Mouse (Mus musculus) kidney, postnatal 25 days (tissue): Measurements from ENCODE around the gene Zfp426.

Source experiments
- DNase-seq, 2 experiments: peaks; one replicate each; pipeline ENCODE4 v3.0.0; 2021; ENCODE audit warnings: mixed read lengths in 2 of 2

Zfp426 gene

GRCm38 (mm10) chr9:20492527-20493233 is at the start of gene Zfp426:
Gene Zfp426, minus strand, starts transcription at chr9:20492746.
- peak; percentile 86 to 91 for DNase-seq

DNA sequence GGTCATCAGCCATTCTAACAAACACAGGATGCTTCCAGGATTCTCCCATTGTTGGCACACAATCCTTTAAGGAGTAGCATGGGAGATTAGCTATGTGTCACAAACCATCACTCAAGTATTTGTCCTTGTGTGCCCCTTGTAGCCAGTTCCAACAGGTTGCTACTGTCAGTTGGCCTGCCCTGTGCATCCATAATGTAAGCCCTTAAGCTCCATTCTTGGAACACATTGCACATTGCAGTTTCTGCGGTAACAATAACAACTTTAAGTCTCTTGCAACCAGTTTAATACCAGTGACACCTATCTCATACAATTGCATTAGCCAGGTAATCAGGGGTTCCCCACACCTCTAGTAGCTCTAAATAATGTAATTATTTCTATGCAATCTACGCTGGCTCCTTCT is 44.1 kb upstream of the Zfp426 start:
- no peak for DNase-seq

GRCm38 (mm10) chr9:20534326-20534926 is 41.9 kb upstream of the Zfp426 start:
- no peak for DNase-seq

- DNase-seq: peak; percentile 94 to 96
Observed at GRCm38 (mm10) chr9:20521306-20521957, 28.9 kb upstream of the Zfp426 start, which contains the start of gene Zfp266. Gene Zfp266, minus strand, starts transcription at chr9:20521417.

DNA sequence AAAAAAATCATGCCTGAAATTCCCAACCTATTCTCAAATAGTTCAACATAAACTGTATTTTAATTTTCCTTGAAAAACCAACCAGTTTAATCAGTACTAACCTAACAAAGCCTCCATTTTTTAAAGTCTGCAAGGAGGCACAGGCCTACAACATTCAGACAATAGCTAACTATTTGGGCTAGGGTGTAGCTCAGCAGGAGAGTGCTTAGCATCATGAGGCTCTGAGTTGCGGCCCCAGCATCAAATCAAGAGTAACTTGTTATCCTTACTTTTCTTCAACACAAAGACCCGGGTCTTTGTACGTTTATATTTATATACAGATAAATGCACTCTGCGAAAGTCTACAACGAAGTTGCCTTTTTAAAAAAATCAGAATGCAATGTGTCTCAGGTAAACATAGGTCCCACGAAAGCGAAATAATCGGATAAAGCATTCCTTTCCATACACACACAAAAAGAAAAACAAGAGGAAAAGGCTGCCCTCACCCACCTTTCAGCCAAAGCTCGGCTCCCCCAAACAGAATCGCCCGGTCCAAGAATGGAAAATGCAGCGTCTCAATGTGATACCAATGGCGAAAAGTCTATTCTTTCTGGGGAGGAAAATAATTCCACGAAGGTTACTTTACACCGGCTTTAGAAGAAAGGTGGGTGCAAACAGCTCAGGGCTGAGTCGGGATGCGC is 28.1 kb upstream of the Zfp426 start:
- no peak for DNase-seq

- DNase-seq: no peak
Observed at GRCm38 (mm10) chr9:20519949-20520348, 27.4 kb upstream of the Zfp426 start.

DNA sequence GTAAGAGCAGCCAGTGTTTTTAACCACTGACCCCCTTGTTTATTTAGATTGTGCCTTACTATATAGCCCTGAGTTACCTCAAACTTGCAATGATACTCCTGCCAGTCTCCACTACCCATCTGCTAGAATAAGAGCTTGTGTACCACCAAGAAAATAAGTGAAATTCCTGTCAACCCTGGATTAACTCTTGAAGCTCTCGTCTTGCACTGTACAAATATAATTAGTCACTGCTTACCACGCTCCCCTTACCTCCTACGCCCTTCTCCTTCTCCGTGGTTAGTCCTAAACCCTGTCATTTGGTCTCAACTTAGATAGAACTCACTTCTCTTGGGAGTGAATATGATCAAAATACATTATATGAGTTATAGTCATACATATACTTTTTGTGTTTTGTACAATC is 26.2 kb upstream of the Zfp426 start:
- no peak for DNase-seq

DNA sequence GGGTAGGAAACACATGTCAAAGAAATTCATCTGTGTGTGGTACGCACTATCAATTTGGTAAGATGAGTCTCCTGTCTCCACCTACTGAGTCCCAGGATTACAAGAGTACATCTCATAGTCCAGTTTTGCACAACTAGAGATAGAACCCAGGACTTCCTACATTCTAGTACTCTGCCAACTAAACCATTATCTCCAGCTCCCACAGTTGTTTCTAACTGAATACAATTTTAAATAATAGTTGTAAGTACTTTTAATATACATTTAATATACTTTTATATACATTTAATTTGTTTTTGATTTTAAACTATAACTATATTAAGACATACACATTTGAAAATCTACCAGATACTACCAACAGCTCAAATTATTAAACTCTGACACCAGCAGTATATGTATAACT is 25.2 kb upstream of the Zfp426 start:
- DNase-seq: no peak

DNA sequence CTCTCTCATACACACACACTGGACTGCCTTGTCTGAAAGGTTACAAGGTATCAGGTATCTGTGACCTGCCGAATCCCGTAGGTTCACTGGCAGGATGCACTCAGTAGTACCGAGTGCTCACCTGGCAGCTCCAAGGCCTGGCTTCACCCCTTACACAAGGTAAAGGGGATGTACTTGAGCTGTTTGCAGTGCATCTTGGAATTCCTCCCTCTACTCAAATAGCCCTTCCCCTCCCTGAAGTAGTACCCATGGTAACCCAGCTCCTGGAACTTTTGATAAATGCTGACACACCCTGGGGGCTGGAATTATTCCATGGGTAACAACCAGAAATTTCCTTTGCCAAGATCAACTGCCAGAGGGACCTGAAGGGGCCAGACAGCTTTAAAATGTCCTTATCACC is 21.5 kb upstream of the Zfp426 start:
- DNase-seq: no peak

GRCm38 (mm10) chr9:20512714-20513113 is 20.2 kb upstream of the Zfp426 start:
- DNase-seq: no peak

GRCm38 (mm10) chr9:20511645-20512044 is 19.1 kb upstream of the Zfp426 start:
- DNase-seq: no peak

DNA sequence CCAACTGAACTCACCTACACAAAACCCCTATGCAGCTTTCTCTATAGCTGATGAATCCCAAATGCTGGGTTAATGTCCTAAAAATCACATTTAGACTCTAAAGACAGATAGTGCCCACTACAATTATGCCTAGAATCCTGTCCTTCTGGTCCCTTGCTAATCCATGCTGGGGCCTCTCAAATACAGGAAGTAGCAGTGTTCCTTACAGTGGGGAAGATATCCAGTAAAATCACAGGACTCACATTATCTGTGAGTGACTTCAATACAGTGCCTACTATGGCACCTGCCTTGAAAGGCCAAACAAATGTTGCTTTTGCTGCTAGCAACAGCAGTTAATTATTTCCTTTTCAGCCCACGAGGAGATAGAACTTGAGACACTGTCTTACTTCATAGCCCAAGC is 17.8 kb upstream of the Zfp426 start:
- DNase-seq: no peak

DNA sequence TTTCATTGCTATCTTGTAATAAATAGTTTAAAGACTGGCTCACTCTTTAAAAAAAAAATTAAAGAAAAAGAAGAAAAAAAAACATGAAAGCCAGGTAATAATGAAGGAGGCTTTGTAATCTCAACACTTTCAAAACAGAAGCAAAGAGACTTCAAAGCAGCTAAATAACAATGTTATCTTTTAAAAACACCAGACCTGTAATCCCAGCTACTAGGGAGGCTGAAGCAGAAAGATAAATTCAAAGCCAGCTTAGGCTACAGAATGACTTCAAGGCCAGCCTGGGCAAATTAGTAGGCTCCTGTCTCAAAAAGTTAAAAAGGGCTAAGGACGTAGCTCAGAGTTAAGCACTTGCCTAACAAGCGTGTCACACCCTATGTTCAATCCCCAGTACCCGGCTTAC is 17.1 kb upstream of the Zfp426 start:
- no peak for DNase-seq

DNA sequence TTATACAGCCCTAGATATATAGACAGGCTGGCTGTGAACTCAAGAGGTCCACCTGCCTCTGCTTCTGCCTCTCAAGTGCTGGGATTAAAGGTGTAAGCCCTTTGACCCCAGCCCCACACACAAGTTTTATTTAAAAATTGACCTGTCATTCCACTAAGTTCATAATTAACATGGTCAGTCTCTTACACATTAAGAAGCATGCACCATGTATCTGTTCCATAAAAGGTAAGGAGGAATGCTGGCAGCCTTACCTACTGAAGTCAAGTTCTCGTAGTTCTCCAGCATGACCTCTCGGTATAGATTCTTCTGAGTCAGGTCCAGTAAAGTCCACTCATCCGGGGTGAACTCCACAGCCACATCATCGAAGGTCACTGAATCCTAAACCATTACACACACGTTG is 12.3 kb upstream of the Zfp426 start:
- peak in 1 of 2 experiments; percentile 41 for DNase-seq

DNA sequence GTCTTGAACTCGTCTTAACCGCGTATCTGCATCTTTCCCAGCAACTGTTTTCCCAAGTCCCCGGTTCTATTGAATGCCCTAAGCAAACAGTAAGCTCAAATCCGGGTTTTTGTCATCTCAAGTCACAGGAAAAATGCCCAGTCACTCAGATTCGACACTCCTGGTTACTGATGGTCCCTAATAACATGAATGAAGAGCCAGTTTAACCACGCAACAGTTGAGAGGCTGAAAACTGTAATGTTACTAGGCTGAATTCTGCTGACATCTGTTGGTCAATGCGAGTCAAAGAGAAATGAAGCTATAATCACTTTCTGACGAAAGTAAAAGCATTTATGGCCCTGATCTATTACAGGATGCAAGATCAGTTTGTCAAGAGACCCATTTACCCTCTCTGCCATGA is 735 bp upstream of the Zfp426 start:
- DNase-seq: no peak

- no peak for DNase-seq
Observed at GRCm38 (mm10) chr9:20491858-20492526, 554 bp downstream of the Zfp426 start.

DNA sequence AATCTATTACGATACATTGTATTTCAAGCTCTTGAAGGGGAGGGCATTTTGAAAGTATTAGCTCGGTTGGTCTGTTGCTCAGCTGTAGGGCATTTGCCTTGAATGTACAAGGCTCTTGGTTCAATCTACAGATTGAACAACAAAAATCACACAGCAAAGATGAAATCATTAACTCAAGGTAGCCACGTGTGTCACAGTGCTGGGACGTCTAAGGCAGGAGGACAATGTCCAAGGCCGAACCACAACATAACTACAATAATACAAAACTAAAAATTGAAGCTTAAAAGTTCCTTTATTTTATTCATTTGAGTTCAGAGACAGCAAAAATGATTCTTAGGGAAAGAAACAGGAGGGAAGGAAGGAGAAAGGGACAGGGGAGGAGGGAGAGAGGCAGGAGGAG is 3.0 kb downstream of the Zfp426 start:
- DNase-seq: peak in 1 of 2 experiments; percentile 8

- peak; percentile 41 to 47 for DNase-seq
Observed at GRCm38 (mm10) chr9:20479396-20479795, 13.2 kb downstream of the Zfp426 start.

DNA sequence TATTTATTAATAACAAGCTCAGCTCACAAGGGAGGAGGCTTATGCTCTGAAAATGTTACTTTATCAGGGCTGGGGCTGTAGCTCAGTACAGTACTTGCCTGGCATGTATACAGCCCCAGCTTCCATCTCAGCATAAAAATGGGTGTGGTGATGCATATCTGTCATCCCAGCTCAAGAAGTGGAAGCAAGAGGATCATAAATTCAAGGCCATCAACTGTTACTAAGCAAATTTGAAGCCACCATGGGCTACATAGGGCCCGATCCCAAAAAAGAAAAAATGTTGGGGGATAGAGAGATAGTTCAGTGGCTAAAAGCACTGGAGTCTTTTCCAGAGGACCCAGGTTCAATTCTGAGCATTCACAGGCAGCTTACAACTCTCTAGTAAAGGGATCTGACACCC is 15.9 kb downstream of the Zfp426 start:
- no peak for DNase-seq

- peak; percentile 53 to 88 for DNase-seq
Observed at GRCm38 (mm10) chr9:20466761-20467442, 25.6 kb downstream of the Zfp426 start.

GRCm38 (mm10) chr9:20459377-20460317 is 32.9 kb downstream of the Zfp426 start, which contains the start of gene Zfp26:
Gene Zfp26, minus strand, starts transcription at chr9:20460162.
- peak; percentile 76 to 90 for DNase-seq
